Mouse (Mus musculus) liver, embryonic 14.5 days (tissue): ENCODE data around the gene Tmem260. TPM values are rescaled to one million over a fixed set of nuclear protein-coding genes. Genes with fewer than 3 reads are reported as not detected.
A peak's percentile ranks its signal among the peaks of the same experiment; 100 is the strongest.

Experiments used
- ATAC-seq: fragments of 200-750 bp; cut with Nextera tagmentation; 2 replicates; pipeline ENCODE4 v1.8.0; 2017; ENCODE audit warnings: moderate number of reproducible peaks, mild to moderate bottlenecking, moderate library complexity; ENCODE audit not compliant: insufficient read depth
- DNase-seq, 3 experiments: peaks; one replicate each; pipeline ENCODE4 v3.0.0-alpha.2; 2012 to 2013; ENCODE audit warnings: low read depth in 3 of 3, low spot score in 3 of 3
- H3K27ac ChIP-seq: fragments of 300-500 bp; sonication (generic); 2 replicates; pipeline ENCODE4 v1.5.1; 2014; ENCODE audit warnings: moderate library complexity, mild to moderate bottlenecking, control low read depth, inconsistent platforms
- H3K27me3 ChIP-seq: fragments of 300-500 bp; sonication (generic); 2 replicates; pipeline ENCODE4 v1.6.1; 2014; ENCODE audit warnings: mild to moderate bottlenecking, low read length, moderate library complexity; ENCODE audit not compliant: control insufficient read depth, insufficient read depth
- H3K36me3 ChIP-seq: fragments of 300-500 bp; sonication (generic); replicated peaks from 2 replicates; pipeline ENCODE4 v1.6.1; 2014; ENCODE audit warnings: low read depth; ENCODE audit not compliant: control insufficient read depth, insufficient read depth
- H3K4me1 ChIP-seq, 2 experiments: fragments of 200-500 bp in 1 of 2; fragments of 300-500 bp in 1 of 2; sonication (generic) in 1 of 2; replicated peaks; 2 replicates each; pipeline ENCODE4 v1.6.1; 2012 to 2014; ENCODE audit warnings: antibody characterized with exemption in 1 of 2, inconsistent platforms in 1 of 2, low read length in 1 of 2; ENCODE audit not compliant: control insufficient read depth in 2 of 2, insufficient read depth in 2 of 2
- H3K4me2 ChIP-seq: fragments of 300-500 bp; sonication (generic); 2 replicates; pipeline ENCODE4 v1.6.1; 2014; ENCODE audit warnings: low read depth, mild to moderate bottlenecking, control low read depth, moderate library complexity
- H3K4me3 ChIP-seq, 2 experiments: fragments of 200-500 bp in 1 of 2; fragments of 300-500 bp in 1 of 2; sonication (generic) in 1 of 2; 2 replicates each; pipeline ENCODE4 v1.5.1; 2012 to 2014; ENCODE audit warnings: low read depth in 2 of 2, low read length in 2 of 2, mild to moderate bottlenecking in 2 of 2, control low read depth in 1 of 2, inconsistent platforms in 1 of 2, moderate library complexity in 1 of 2; ENCODE audit not compliant: insufficient read depth in 1 of 2
- H3K9ac ChIP-seq: fragments of 300-500 bp; sonication (generic); replicated peaks from 2 replicates; pipeline ENCODE4 v1.6.1; 2014; ENCODE audit warnings: mild to moderate bottlenecking, control low read depth, moderate library complexity
- H3K9me3 ChIP-seq: fragments of 300-500 bp; sonication (generic); 2 replicates; pipeline ENCODE4 v1.6.1; 2016; ENCODE audit warnings: low read length, mixed read lengths; ENCODE audit not compliant: control insufficient read depth
- CTCF ChIP-seq: IDR thresholded peaks from 2 replicates; pipeline ENCODE4 v1.5.1; 2016; ENCODE audit warnings: antibody characterized with exemption, low read depth, control low read depth
- EP300 ChIP-seq: IDR thresholded peaks from 2 replicates; pipeline ENCODE4 v1.6.1; 2016; ENCODE audit warnings: antibody characterized with exemption, low read depth
- WGBS: fragments of 180-500 bp; shearing (Covaris S2); extraction: QIAGEN DNeasy Blood & Tissue Kit; methylation state at CpG from one replicate; pipeline ENCODE4 v1.1.7; 2014; ENCODE audit not compliant: insufficient replicate concordance; 5-methylcytosine and 5-hydroxymethylcytosine counted together
- polyA plus RNA-seq, 2 experiments: library from polyadenylated mRNA; depleted of rRNA in 1 of 2; stranded (reverse) in 1 of 2; unstranded in 1 of 2; fragments of >200 nt; fragmentation: Nextera tagmentation in 1 of 2; extraction: Ambion mirVana in 1 of 2; gene quantifications; 2 replicates each; pipeline versions ENCODE4 v1.2.1 to v1.2.3; 2012 to 2014

Tmem260 gene
- polyA plus RNA-seq, 2 experiments: 4.0 to 6.1 TPM

DNA sequence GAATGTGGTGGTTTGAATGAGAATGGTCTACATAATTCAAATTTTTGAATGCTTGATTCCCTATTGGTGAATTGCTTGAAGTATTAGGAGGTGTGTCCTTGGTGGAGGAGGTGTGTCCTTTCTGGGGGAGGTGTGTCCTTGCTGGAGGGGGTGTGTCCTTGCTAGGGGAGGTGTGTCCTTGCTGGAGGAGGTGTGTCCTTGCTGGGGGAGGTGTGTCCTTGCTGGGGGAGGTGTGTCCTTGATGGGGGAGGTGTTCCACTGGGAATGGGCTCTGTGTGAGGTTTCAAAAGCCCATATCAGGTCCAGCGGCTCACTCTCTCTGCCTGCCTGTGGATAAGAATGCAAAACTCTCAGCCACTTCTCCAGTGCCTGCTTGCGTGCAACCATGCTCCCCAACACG, 2.1 kb upstream of the Tmem260 start:
- ATAC-seq: peak; percentile 24
- peak in 2 of 3 experiments; percentile 24 to 55 for DNase-seq

GRCm38 (mm10) chr14:48451966-48452407, 6.1 kb downstream of the Tmem260 start:
- Histone ChIP-seq H3K4me1 (peaks cover 5 to 9% of the 10 kb centered on the region in 2 experiments), H3K27me3 (no peaks in the 10 kb centered on the region), H3K9ac (no peak overlapping the region), H3K36me3 (no peaks in the 10 kb centered on the region; the same call in 1 of the 2 replicates), H3K9me3 (no peaks in the 10 kb centered on the region), H3K4me2 (no peak overlapping the region), H3K4me3 (no peak overlapping the region), H3K27ac (no peak overlapping the region)
- no peak for DNase-seq
- TF ChIP-seq EP300 (no peak), CTCF (no peak)
- no peak for ATAC-seq
- 84% methylated on average over 18 of the region's 18 CpGs for WGBS

More for the DNA sequence above, 2.1 kb upstream of the Tmem260 start:
- Histone ChIP-seq H3K4me1 (peaks cover 9 to 10% of the 10 kb centered on the region in 2 experiments), H3K4me2 (no peak overlapping the region), H3K9ac (no peak overlapping the region), H3K27me3 (no peaks in the 10 kb centered on the region), H3K27ac (no peak overlapping the region), H3K9me3 (no peaks in the 10 kb centered on the region), H3K4me3 (no peak overlapping the region), H3K36me3 (no peaks in the 10 kb centered on the region)
- WGBS: 37% methylated on average over 3 of the region's 3 CpGs
- no peak for TF ChIP-seq EP300
- no peak for TF ChIP-seq CTCF

DNA sequence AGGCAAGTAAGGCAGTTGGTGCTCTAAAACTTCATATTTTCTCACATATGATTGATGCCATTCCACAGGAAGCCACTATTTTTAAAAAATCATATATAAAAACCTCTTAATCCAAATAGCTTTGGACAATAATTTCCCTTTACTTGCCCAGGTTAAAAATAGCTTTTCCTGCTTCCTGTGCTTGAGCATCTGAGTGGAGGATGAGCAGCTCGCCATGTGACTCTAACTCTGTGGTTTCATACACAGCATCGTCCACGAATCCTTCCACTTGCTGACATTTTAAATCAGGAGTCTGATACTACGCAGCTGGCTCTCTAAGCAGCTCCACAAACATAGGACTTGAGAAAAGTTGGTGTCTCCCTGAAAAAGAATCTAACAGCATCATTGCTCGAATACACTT, 7.5 kb downstream of the Tmem260 start:
- TF ChIP-seq EP300 (no peak), CTCF (no peak)
- H3K9ac ChIP-seq: no peak overlapping the region
- ATAC-seq (no peak), DNase-seq (no peak)
- H3K9me3 ChIP-seq: no peaks in the 10 kb centered on the region
- no peaks in the 10 kb centered on the region; the same call in 1 of the 2 replicates for H3K36me3 ChIP-seq
- H3K4me2 ChIP-seq: no peak overlapping the region
- no peaks in the 10 kb centered on the region for H3K27me3 ChIP-seq
- 0 out of 4 replicates have a peak, but pooled peaks cover 0 to under 1% of the 10 kb centered on the region in 2 experiments for H3K4me1 ChIP-seq
- WGBS: 52% methylated on average over 5 of the region's 5 CpGs
- no peak overlapping the region for H3K4me3 ChIP-seq
- H3K27ac ChIP-seq: no peak overlapping the region

DNA sequence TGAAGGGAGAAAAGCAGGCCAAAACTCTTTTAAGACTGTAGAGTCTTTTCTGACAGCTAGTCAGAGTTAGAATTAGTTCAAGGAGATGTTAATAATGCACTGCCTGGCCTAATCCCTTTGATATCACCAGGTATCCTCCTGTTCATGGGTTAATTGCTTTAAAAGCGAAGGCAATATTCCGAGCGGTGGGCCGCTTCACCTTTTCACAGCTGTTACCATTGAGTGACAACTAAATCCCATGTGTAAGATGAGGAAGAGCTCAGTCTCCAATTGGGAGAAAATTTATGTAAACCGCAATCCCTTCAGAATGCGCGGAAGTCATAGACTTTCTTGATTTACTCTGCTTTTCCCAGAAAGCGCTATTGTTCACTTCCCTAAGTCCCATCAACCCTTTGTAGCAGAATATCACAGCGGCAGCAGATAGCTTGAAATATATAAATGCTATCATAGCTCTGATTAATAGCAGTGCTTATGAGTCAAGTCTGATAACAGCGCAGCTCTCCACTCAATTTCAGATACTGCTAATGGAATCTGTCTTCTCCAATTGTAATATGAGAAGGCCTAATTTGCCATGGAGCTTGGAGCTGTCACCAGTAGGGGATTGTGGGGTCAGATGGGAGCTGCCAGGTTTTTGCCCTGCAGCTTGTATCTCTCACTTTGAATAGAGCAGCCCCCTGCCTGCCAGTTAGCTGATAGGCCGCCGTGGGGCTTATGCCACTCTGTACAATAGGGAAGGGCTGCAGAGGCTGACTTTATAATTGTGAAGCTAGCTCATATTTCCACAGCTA, 10.6 kb downstream of the Tmem260 start:
- H3K36me3 ChIP-seq: no peaks in the 10 kb centered on the region; the same call in 1 of the 2 replicates
- H3K4me2 ChIP-seq: no peak overlapping the region
- no peaks in the 10 kb centered on the region for H3K27me3 ChIP-seq
- H3K9ac ChIP-seq: no peak overlapping the region
- ATAC-seq (no peak), DNase-seq (no peak)
- WGBS: 87% methylated on average over 12 of the region's 12 CpGs
- H3K27ac ChIP-seq: no peak overlapping the region
- H3K4me1 ChIP-seq: 0 out of 4 replicates have a peak, but pooled peaks cover 0 to 3% of the 10 kb centered on the region in 2 experiments
- TF ChIP-seq CTCF: no peak
- TF ChIP-seq EP300: no peak
- no peak overlapping the region for H3K4me3 ChIP-seq
- no peaks in the 10 kb centered on the region for H3K9me3 ChIP-seq

GRCm38 (mm10) chr14:48457288-48457938, 11.5 kb downstream of the Tmem260 start:
- H3K9ac ChIP-seq: no peak overlapping the region
- ATAC-seq (no peak), DNase-seq (no peak)
- H3K4me1 ChIP-seq: 0 out of 4 replicates have a peak, but pooled peaks cover 0 to 3% of the 10 kb centered on the region in 2 experiments
- TF ChIP-seq CTCF (no peak), EP300 (no peak)
- no peak overlapping the region for H3K4me3 ChIP-seq
- no peak overlapping the region for H3K27ac ChIP-seq
- H3K27me3 ChIP-seq: no peaks in the 10 kb centered on the region
- H3K9me3 ChIP-seq: no peaks in the 10 kb centered on the region
- H3K4me2 ChIP-seq: no peak overlapping the region
- WGBS: 79% methylated on average over 16 of the region's 16 CpGs
- no peaks in the 10 kb centered on the region for H3K36me3 ChIP-seq
